Mouse (Mus musculus): Measurements from ENCODE around the gene Cotl1.
A peak's percentile ranks its signal among the peaks of the same experiment; 100 is the strongest.

Cotl1 gene

DNA sequence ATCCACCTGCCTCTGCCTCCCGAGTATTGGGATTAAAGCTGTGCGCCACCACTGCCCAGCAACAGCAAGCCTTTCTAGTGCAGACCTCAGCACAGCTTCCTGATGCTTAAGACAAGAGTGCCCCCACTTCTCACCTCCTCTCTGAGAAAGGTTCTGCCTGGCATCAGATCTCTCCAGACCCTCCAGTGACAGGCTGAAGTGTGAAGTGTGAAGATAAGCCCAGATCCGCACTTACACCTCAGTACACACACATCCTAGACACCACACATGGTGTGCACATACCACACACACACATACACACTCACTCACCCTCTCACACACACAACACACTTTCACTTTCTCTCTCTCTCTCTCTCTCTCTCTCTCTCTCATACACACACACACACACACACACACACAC is 53.5 kb downstream of the Cotl1 start:
- no peak for DNase-seq (ENCODE audit: low spot score)

- no peak for DNase-seq (ENCODE audit: low spot score)
Observed at GRCm38 (mm10) chr8:119785764-119786405, 54.5 kb downstream of the Cotl1 start.

DNA sequence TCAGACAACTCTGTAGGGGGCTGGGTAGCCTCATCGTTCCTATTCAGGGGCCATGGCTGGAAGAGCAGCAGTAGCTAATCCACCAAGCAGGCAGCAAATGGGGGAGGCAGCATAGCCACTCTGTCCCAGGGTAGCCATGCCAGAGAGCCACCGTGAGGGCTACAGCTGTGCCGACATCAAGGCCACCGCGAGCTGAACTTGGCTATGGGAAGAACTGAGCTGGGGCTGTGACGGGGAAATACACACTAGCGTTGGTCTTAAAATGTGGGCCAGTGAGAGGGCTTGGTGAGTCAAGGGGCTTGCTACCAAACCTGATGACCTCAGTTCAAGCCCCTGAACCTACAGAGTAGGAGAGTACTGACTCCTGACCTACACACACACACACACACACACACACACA is 55.7 kb downstream of the Cotl1 start:
- DNase-seq (ENCODE audit: low spot score): peak; percentile 36

DNA sequence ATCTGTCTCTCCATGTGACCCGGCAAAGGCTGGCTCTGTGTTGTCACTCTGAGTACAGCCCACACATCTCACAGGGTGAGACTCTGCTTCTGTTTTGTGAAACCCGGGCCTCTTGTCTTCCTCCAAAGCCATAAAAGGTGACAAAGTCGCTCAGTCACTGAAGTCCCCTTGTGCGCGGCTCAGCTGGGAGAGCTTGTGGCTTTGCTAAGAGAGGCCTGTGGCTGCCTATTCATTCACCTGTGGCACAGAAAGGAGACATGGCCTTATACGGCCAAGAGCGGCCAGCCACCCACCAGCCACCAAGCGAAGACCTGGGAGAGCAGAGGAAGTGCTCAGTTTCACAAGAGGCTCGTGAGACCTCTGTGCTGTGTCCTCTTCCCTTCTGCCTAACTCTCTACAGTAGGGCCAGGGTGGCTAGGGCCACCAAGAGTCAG is 56.2 kb downstream of the Cotl1 start:
- DNase-seq (ENCODE audit: low spot score): no peak

GRCm38 (mm10) chr8:119783579-119783978 is 56.8 kb downstream of the Cotl1 start:
- DNase-seq (ENCODE audit: low spot score): no peak

DNA sequence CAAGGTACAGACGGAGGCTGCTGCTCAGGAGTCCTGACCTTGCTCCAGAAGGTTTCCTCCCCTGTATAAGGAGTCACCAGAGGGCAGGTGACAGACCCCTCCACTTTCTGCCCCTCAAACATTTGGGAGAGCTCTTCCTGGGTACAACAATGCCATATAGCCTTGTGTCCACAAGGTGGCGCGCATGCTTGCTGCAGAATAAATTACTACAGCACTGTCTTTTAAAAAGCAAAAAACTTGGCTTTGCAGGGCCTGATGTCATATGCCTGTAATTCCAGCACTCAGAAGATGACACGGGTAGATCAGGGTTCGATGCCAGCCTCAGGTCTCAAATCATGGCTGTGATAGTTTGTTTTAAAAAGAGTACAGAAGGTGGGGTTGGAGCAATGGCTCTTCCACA is 57.6 kb downstream of the Cotl1 start:
- DNase-seq (ENCODE audit: low spot score): peak; percentile 89

GRCm38 (mm10) chr8:119781086-119781840 is 59.1 kb downstream of the Cotl1 start:
- peak; percentile 64 for DNase-seq (ENCODE audit: low spot score)

- DNase-seq (ENCODE audit: low spot score): no peak
Observed at GRCm38 (mm10) chr8:119780402-119781049, 59.8 kb downstream of the Cotl1 start.

DNA sequence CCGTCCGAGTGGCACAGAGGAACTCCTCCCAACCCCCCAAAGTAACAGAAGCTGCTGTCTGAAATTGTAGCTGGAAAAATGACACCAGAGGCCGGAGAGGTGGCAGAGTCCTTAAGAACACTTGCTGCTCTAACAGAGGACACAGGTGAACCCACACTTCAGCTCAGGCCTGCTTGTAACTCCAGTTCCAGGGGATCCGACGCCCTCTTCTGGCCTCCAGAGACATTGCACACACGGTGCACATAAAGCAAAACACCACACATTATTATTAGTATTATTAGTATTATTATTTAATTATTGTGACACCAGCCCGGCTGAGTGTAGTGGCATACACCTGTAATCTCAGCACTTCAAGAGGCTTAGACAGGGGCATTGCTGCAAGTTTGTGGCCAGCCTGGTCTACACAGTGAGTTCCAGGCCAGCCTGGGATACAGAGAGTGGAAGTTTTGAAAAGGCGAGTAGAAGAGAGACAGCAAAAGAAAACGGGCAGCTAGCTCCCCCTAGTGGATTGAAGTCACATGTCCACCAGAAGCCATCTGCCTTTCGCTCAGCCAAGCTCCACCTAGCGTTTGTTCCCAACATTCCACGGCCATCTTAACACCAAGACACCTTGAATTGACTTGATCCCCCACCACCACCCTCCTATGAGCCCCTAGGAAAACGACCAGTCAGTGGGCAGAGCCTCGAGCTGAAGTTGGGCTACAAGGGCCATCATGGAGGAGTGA is 61.2 kb downstream of the Cotl1 start:
- DNase-seq (ENCODE audit: low spot score): peak; percentile 83

- DNase-seq (ENCODE audit: low spot score): peak; percentile 100
Observed at GRCm38 (mm10) chr8:119778263-119778662, 62.1 kb downstream of the Cotl1 start, which contains the start of gene Tldc1. TSS of gene Tldc1 (minus strand) at chr8:119778416.

DNA sequence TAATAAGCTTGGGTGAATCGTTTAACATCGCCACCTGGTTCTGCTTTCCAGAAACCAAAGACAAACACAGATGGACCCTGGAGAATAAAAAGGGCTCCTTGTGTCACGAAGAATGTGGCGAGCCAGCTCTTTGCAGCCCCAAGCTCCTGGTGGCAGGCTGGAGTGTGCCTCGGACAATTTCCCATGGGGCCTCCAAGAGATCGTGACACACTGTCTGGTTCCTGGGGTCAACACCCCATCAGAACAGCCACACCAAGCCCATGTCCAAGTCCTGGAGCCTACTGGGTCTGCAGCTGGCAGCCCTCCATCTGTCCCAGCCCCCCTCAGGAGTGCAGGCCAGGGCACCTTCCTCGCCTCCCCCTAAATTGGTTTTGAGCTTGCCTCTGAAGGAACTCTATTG is 62.6 kb downstream of the Cotl1 start:
- DNase-seq (ENCODE audit: low spot score): peak; percentile 66

- DNase-seq (ENCODE audit: low spot score): no peak
Observed at GRCm38 (mm10) chr8:119776668-119777245, 63.6 kb downstream of the Cotl1 start.

- no peak for DNase-seq (ENCODE audit: low spot score)
Observed at GRCm38 (mm10) chr8:119765761-119766444, 74.4 kb downstream of the Cotl1 start.

- no peak for DNase-seq (ENCODE audit: low spot score)
Observed at GRCm38 (mm10) chr8:119765311-119765710, 75.0 kb downstream of the Cotl1 start.

GRCm38 (mm10) chr8:119762226-119763220 is 77.8 kb downstream of the Cotl1 start:
- DNase-seq (ENCODE audit: low spot score): no peak

DNA sequence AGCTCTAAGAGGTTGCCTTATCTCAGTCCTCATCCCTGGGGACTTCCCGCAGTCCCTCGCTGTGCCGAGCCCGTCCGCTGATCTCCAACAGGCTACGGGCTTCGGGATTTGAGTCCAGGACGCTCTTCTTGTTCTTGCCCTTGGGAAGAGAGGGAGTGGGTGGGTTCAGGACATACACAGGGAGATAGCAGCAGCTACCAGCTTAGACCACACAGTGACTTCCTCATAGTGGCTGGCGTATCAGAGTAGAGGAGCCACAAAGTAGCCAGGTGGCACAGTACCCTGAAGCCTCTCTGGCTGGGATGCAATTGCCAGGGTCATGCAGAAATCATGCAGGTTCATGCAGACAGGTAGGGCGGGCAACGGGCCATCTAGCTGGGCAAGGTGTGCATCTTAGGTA is 78.7 kb downstream of the Cotl1 start:
- DNase-seq (ENCODE audit: low spot score): no peak

Measured in testis, postnatal 10 days (tissue).